Comparison of ENCODE assay signal across 14 mouse cellular contexts in the genomic region with DNA sequence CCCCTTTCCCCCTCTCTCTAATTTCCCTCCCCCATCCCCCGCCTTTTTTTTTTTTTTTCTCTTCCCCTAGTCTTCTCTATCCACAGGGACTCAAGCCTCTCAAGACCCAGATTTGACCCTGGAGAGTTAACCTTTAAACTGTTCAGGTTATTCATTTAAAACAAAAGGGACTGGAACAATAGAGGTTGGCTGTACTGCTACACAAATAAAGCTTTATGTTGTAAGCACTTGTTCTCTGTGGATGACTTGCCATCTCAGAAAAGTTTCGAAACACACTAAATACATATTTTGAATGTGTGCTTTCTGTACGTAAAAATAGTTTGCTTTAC. TPM values are rescaled to one million over a fixed set of nuclear protein-coding genes. Genes with fewer than 3 reads are reported as not detected.
DNase-seq lines count a peak whose midpoint lies in the region; ATAC-seq and TF ChIP-seq lines count a peak whose summit lies in the region.
"Had no signal": no experiment of that assay in that cellular context is flagged by ENCODE, and none has a peak within 500 bp of the region (broad histone marks: within the 10 kb centered on the region; RNA-seq: fewer than 3 reads in every experiment).

No protein-coding gene starts in this region.

- no peaks in the 10 kb centered on the region for H3K9me3 ChIP-seq in forebrain, embryonic 12.5 days
- no peaks in the 10 kb centered on the region for H3K9me3 ChIP-seq in hindbrain, embryonic 14.5 days (ENCODE audit: control insufficient read depth, low read length)
- no peaks in the 10 kb centered on the region for H3K9me3 ChIP-seq in neural tube, embryonic 14.5 days (ENCODE audit: control insufficient read depth, low read length)

- intact Hi-C loops in left cerebral cortex, adult 2 months (cut with DNase I): loop anchor here (5.0 kb wide), 1 partner anchor 346 kb away; no protein-coding TSS in a partner anchor
- intact Hi-C loops in left cerebral cortex, postnatal 10 days (cut with DNase I): no loop called here

- TF ChIP-seq CTCF in left cerebral cortex, adult 2 months (IDR thresholded peaks at IDR 0.05): no peak

- peaks cover 11% of the 10 kb centered on the region; the same call in 1 of the 2 replicates for H3K4me1 ChIP-seq in forebrain, embryonic 12.5 days
- H3K4me1 ChIP-seq in hindbrain, embryonic 14.5 days (replicated peaks; ENCODE audit: control insufficient read depth, insufficient read depth, low read length): peaks cover 10% of the 10 kb centered on the region
- no peaks in the 10 kb centered on the region for H3K4me1 ChIP-seq in neural tube, embryonic 14.5 days (ENCODE audit: control insufficient read depth, insufficient read depth, low read length)

- DNase-seq in left cerebral cortex, adult 2 months (ENCODE audit: extremely low spot score in 1 of 2, low spot score in 2 of 2): no peak
- no peak for DNase-seq in left cerebral cortex, postnatal 10 days (ENCODE audit: extremely low spot score in 1 of 2, low spot score in 2 of 2)
- no peak for DNase-seq in hindbrain, embryonic 14.5 days (ENCODE audit: low spot score)
- no peak for DNase-seq in adrenal gland, postnatal 14 days
- no peak for DNase-seq in kidney, adult 18-20 months
- DNase-seq in right cerebral cortex, postnatal 14 days: no peak
- DNase-seq: adrenal gland, postnatal 10 days; liver had no signal

- H3K27me3 ChIP-seq in forebrain, embryonic 12.5 days: peaks cover 21% of the 10 kb centered on the region
- peaks cover 6% of the 10 kb centered on the region for H3K27me3 ChIP-seq in hindbrain, embryonic 14.5 days (ENCODE audit: control insufficient read depth, insufficient read depth, low read length)
- no peaks in the 10 kb centered on the region for H3K27me3 ChIP-seq in neural tube, embryonic 14.5 days (ENCODE audit: control insufficient read depth, insufficient read depth, low read length)

- no peak overlapping the region for H3K9ac ChIP-seq in forebrain, embryonic 12.5 days
- H3K9ac ChIP-seq in hindbrain, embryonic 14.5 days: peak overlapping the region; percentile 80
- H3K9ac ChIP-seq in neural tube, embryonic 14.5 days (replicated peaks; ENCODE audit: low read depth, low read length): 0 out of 2 replicates have a peak overlapping the region, but pooled peaks have one; percentile 76

- H3K36me3 ChIP-seq in forebrain, embryonic 12.5 days (replicated peaks): no peaks in the 10 kb centered on the region
- no peaks in the 10 kb centered on the region for H3K36me3 ChIP-seq in hindbrain, embryonic 14.5 days (replicated peaks; ENCODE audit: control insufficient read depth, insufficient read depth)
- H3K36me3 ChIP-seq in neural tube, embryonic 14.5 days (ENCODE audit: control insufficient read depth, insufficient read depth, low read length): no peaks in the 10 kb centered on the region

- 0 out of 2 replicates have a peak overlapping the region, but pooled peaks have one; percentile 96 for H3K4me2 ChIP-seq in forebrain, embryonic 12.5 days
- peak overlapping the region; percentile 90 for H3K4me2 ChIP-seq in hindbrain, embryonic 14.5 days (replicated peaks)
- peak overlapping the region; percentile 96 for H3K4me2 ChIP-seq in neural tube, embryonic 14.5 days (ENCODE audit: low read depth, low read length)

- 42% methylated on average over 3 of the region's 3 CpGs for WGBS in forebrain, embryonic 12.5 days
- 38% methylated on average over 3 of the region's 3 CpGs for WGBS in hindbrain, embryonic 14.5 days
- WGBS in neural tube, embryonic 14.5 days: 35% methylated on average over 2 of the region's 3 CpGs

- ATAC-seq in forebrain, embryonic 12.5 days (ENCODE audit: low FRiP score): no peak
- ATAC-seq in hindbrain, embryonic 14.5 days (ENCODE audit: low FRiP score): no peak
- no peak for ATAC-seq in neural tube, embryonic 14.5 days (ENCODE audit: low read depth)
- ATAC-seq: CD4-positive, CD25-positive, alpha-beta regulatory T cell, adult 4 months; lung, postnatal 0 days; Patski had no signal

- peak overlapping the region; percentile 71 for H3K4me3 ChIP-seq in left cerebral cortex, adult 2 months
- no peak overlapping the region for H3K4me3 ChIP-seq in forebrain, embryonic 12.5 days (replicated peaks)
- H3K4me3 ChIP-seq in hindbrain, embryonic 14.5 days (replicated peaks; ENCODE audit: low read length): peak overlapping the region; percentile 66
- H3K4me3 ChIP-seq in neural tube, embryonic 14.5 days (ENCODE audit: low read depth, low read length): peak overlapping the region; percentile 68

- H3K27ac ChIP-seq in left cerebral cortex, adult 2 months: no peak overlapping the region
- H3K27ac ChIP-seq in forebrain, embryonic 12.5 days: no peak overlapping the region
- H3K27ac ChIP-seq in hindbrain, embryonic 14.5 days: peak overlapping the region; percentile 75; the same call in 1 of the 2 replicates
- H3K27ac ChIP-seq in neural tube, embryonic 14.5 days (ENCODE audit: low read depth, low read length): no peak overlapping the region

RNA-seq across cellular contexts. Expression of a gene that starts 1.2 kb away (rescaled TPM):
- total RNA-seq in left cerebral cortex, adult 2 months (2021): 10 to 100 TPM; 25.7 to 28.0 TPM
- total RNA-seq in left cerebral cortex, postnatal 10 days (2021): 10 to 100 TPM; 47.6 to 48.8 TPM
- 2.5 TPM in 2 replicates for polyA plus RNA-seq in forebrain, embryonic 12.5 days (2016; fragmentation: Nextera tagmentation; extraction: Ambion mirVana)
- polyA plus RNA-seq in hindbrain, embryonic 14.5 days (2014; fragmentation: Nextera tagmentation; extraction: Ambion mirVana): 16.7 and 16.9 TPM in 2 replicates
- 17.5 and 26.4 TPM in 2 replicates for polyA plus RNA-seq in neural tube, embryonic 14.5 days (2014; fragmentation: Nextera tagmentation; extraction: Ambion mirVana)
- total RNA-seq in adrenal gland, postnatal 14 days (2021): 0.41 and 0.70 TPM in 2 replicates
- total RNA-seq: heart, postnatal 25 days had no signal
- polyA plus RNA-seq: CD4-positive, CD25-positive, alpha-beta regulatory T cell, adult 4 months; Patski had no signal

RNA-seq across cellular contexts. Expression of a gene that starts 2.0 kb away (rescaled TPM):
- total RNA-seq in left cerebral cortex, adult 2 months (2021): 10 to 100 TPM in 1 of 2 experiments, 1 to 10 TPM in 1; 8.4 to 11.2 TPM
- total RNA-seq in left cerebral cortex, postnatal 10 days (2021): 10 to 100 TPM in 1 of 2 experiments, 1 to 10 TPM in 1; 10.0 to 12.2 TPM
- 2.9 and 3.2 TPM in 2 replicates for polyA plus RNA-seq in forebrain, embryonic 12.5 days (2016; fragmentation: Nextera tagmentation; extraction: Ambion mirVana)
- polyA plus RNA-seq in hindbrain, embryonic 14.5 days (2014; fragmentation: Nextera tagmentation; extraction: Ambion mirVana): 11.8 and 12.0 TPM in 2 replicates
- 10.4 and 16.5 TPM in 2 replicates for polyA plus RNA-seq in neural tube, embryonic 14.5 days (2014; fragmentation: Nextera tagmentation; extraction: Ambion mirVana)
- not detected in 2 replicates for total RNA-seq in adrenal gland, postnatal 14 days (2021)
- total RNA-seq: adrenal gland, postnatal 10 days; heart, postnatal 25 days had no signal
- polyA plus RNA-seq: CD4-positive, CD25-positive, alpha-beta regulatory T cell, adult 4 months; Patski had no signal

Comparison
In these comparisons a context has a peak if more than half of its experiments do, and no peak if none do; other contexts are left out.
1. RNA of a gene that starts 1.2 kb away (total RNA-seq): 47.6 to 48.8 TPM in left cerebral cortex, postnatal 10 days and 25.7 to 28.0 TPM in left cerebral cortex, adult 2 months; 0.41 to 0.70 TPM in adrenal gland, postnatal 14 days; every median in the first group is over 10 times any median in the second.
2. Peak in every context shown above with its lines, with median percentiles within 50 percentile points of each other: H3K4me2 ChIP-seq.